Comparison of ENCODE assay signal across 31 mouse cellular contexts in genomic region chr15:42277247-42277646, GRCm38 (mm10).
"Had no signal": no experiment of that assay in that cellular context is flagged by ENCODE, and none has a peak within 500 bp of the region (broad histone marks: within the 10 kb centered on the region; RNA-seq: fewer than 3 reads in every experiment).

No protein-coding gene starts in this region.

- H3K4me1 ChIP-seq: heart, embryonic 10.5 days; heart, embryonic 12.5 days; heart, embryonic 13.5 days; heart, embryonic 15.5 days; hindbrain, embryonic 10.5 days; hindbrain, embryonic 12.5 days; hindbrain, embryonic 13.5 days; hindbrain, embryonic 15.5 days; intestine, embryonic 15.5 days; kidney, embryonic 15.5 days had no signal

- H3K27ac ChIP-seq: heart, embryonic 10.5 days; heart, embryonic 13.5 days; heart, embryonic 15.5 days; hindbrain, embryonic 10.5 days; hindbrain, embryonic 12.5 days; hindbrain, embryonic 13.5 days; hindbrain, embryonic 14.5 days; hindbrain, embryonic 15.5 days; hindbrain, postnatal 0 days; intestine, embryonic 15.5 days; kidney, embryonic 15.5 days; kidney, postnatal 0 days; layer of hippocampus, adult 2 months; left cerebral cortex, adult 2 months had no signal

- H3K4me3 ChIP-seq: heart, embryonic 10.5 days; heart, embryonic 12.5 days; heart, embryonic 13.5 days; heart, embryonic 15.5 days; hindbrain, embryonic 10.5 days; hindbrain, embryonic 12.5 days; hindbrain, embryonic 13.5 days; hindbrain, embryonic 15.5 days; intestine, embryonic 15.5 days; kidney, embryonic 15.5 days; layer of hippocampus, adult 2 months; left cerebral cortex, adult 2 months had no signal

- H3K27me3 ChIP-seq: heart, embryonic 12.5 days; heart, embryonic 13.5 days; heart, embryonic 15.5 days; hindbrain, embryonic 12.5 days; hindbrain, embryonic 13.5 days; hindbrain, embryonic 15.5 days; intestine, embryonic 15.5 days; kidney, embryonic 15.5 days had no signal

- DNase-seq: heart, postnatal 10 days; heart, postnatal 14 days; heart, postnatal 36 days; heart, postnatal 4 days; kidney, adult 11 months; kidney, adult 18-20 months; kidney, adult 2 months; kidney, adult 8-10 months; kidney, adult 9 months; kidney, postnatal 10 days; kidney, postnatal 14 days; kidney, postnatal 25 days; kidney, postnatal 36 days; kidney, postnatal 4 days; layer of hippocampus, adult 9-11 months; layer of hippocampus, postnatal 36 days had no signal

- H3K9me3 ChIP-seq: heart, embryonic 10.5 days; heart, embryonic 12.5 days; heart, embryonic 13.5 days; heart, embryonic 15.5 days; hindbrain, embryonic 10.5 days; hindbrain, embryonic 12.5 days; hindbrain, embryonic 13.5 days; hindbrain, embryonic 15.5 days; intestine, embryonic 15.5 days; kidney, embryonic 15.5 days had no signal

- H3K9ac ChIP-seq: heart, embryonic 12.5 days; heart, embryonic 13.5 days; heart, embryonic 15.5 days; hindbrain, embryonic 12.5 days; hindbrain, embryonic 13.5 days; hindbrain, embryonic 14.5 days; hindbrain, embryonic 15.5 days; intestine, embryonic 15.5 days; kidney, embryonic 15.5 days had no signal

- H3K36me3 ChIP-seq: heart, embryonic 10.5 days; heart, embryonic 12.5 days; heart, embryonic 13.5 days; heart, embryonic 15.5 days; hindbrain, embryonic 10.5 days; hindbrain, embryonic 12.5 days; hindbrain, embryonic 13.5 days; hindbrain, embryonic 15.5 days; intestine, embryonic 15.5 days; kidney, embryonic 15.5 days had no signal
